Mouse (Mus musculus) 3134 (cell line): ENCODE results near the gene Ctdspl.

Source experiments
- DNase-seq: peaks from one replicate; pipeline ENCODE4 v3.0.0-alpha.2; 2011; ENCODE audit warnings: low spot score; ENCODE audit not compliant: insufficient read length; ENCODE audit errors: extremely low read depth

The Ctdspl gene

DNA sequence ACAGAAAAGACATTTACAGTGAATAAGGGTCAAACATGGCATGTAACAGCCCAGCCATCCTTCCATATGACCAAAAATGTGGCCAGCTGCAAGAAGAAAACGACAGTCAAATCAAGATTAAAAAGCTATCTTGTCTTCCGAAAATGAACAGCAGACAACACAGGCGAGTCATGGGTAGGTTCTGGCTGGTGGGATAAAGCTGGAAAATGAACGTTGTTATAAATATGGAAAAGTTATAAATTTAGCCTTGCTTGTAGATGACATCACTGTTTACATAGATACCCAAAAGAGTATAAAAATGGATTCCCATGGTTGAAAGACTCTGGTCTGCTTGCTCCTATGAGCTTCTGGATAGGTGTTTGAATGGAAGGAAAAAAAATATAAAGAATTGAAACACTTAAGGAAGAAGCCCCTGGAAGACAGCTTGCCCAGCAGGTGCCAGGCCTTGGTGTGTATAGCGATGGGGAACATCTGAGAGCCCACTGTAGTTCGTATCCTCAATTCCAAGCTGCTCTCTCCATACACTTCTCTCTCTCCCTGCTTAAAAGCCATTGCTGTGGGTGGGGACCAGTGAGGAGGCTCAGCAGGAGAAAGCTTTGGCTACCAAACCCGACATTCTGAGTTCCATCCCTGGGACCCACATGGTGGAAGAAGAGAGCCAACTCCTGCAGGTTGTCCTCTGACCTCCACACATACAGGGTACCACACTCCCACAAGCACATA is 90.7 kb downstream of the Ctdspl start:
- DNase-seq = no peak

GRCm38 (mm10) chr9:119021731-119022130 is 95.5 kb downstream of the Ctdspl start:
- no peak for DNase-seq

- no peak for DNase-seq
Measured at GRCm38 (mm10) chr9:119025263-119025662, 99.0 kb downstream of the Ctdspl start.

DNA sequence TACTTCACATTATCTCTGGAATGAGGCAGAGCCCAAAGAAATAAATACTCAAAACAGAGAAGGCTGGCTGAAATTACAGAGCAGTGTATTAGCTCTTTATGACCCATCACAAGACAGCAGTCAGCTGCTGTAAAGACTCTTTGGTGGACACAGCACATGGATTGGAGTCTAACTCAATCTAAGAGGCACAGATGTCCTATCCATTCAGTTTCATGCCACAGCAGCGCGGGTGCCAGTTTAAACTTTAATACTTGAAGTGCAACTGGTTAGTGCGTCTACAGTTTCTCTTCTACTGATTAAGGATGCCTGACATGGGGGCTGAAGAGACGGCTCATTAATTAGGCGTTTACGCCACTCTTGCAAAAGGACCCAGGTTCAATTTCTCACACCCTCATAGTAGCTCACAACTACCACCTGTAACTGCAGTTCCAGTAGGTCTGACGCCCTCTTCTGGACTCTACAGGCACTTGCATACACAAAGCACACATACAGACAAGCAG is 99.6 kb downstream of the Ctdspl start:
- DNase-seq = no peak

- DNase-seq = no peak
Measured at GRCm38 (mm10) chr9:119027337-119027736, 101.1 kb downstream of the Ctdspl start.

DNA sequence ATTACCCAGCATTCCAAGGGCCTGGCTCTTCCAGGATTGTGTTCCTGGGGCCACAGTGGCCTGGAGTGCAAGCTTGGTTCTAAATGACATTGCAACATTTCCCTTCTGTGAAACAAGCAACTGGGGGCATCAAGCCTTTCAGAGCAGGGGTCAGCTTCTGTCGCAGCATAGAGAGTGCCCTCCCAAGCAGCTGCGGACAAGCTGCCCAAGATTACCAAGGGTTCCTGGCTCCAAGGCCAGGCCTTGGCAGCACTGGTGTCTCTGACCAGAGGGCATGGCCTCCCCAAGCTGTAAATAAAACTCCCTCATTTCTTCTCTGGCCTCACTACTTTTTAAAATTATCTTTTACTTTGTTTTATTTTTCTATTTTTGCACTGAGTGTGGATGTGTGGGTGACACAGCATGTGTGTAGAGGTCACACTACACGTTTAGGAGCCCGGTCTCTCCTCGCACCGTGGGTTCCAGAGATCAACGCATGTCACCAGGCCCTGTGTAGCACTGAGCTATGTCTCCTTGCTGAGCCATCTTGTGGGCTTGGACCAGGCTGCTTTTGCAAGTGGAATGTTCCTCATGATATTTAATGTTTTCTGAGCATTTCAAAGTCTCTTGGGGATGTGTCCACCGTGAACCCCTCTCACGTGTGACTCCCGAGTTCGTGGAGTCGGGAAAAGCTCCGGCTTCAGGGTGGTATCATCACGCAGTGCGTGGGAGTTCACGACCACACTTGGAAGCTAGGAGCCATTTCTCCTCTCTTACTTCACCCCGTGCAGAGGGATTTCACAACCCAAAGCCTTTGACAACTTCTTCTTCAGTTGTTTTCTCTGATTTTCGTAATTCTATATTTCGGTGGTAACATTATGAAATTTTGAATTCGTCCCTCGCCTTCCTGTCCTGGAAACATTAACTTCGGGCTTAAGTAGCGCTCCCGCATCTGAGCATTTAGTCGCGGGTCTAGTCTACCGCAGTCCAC is 102.3 kb downstream of the Ctdspl start:
- DNase-seq = no peak

DNA sequence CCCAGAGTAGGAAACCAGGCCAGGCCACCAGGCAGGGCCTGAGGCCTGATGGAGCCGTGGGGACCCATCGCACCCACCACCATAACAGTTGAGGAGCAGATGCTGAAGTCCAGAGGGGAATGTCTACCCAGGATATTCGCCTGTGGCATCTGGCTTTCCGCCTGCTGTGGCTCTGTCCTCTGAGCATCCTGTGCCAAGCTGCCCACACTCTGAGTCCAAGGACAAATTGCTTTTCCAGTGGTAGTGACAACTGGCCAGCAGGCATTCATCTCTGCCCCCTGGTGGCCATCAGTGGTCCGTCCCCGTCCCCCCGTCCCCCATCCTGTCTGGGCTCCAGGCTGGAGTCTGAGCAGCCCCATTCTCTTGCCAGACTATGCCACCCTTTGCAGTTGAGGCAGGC is 103.3 kb downstream of the Ctdspl start:
- DNase-seq = peak; percentile 70

GRCm38 (mm10) chr9:119031038-119031437 is 104.8 kb downstream of the Ctdspl start:
- DNase-seq = no peak

GRCm38 (mm10) chr9:119031772-119032171 is 105.5 kb downstream of the Ctdspl start:
- no peak for DNase-seq

DNA sequence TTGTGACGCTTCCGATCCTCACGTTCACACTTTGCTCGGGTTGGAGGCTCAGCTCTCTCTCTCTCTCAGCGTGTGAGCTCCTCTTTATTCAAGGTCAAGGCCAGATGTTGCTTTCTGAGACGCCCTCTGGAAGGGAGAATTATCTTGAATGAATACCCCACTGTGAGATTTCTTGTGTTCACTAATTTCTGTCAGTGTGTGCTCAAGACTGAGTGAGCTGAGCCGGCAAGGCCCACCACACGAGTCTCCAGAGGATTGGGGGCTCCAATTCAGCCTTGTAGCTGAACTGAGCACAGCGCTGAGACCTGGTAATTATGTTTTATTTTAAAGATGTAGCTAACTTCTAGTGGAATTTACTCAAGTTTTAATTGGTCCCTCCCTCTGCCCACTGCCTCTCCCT is 106.3 kb downstream of the Ctdspl start:
- DNase-seq = no peak

- no peak for DNase-seq
Measured at GRCm38 (mm10) chr9:119033111-119033921, 107.1 kb downstream of the Ctdspl start.

DNA sequence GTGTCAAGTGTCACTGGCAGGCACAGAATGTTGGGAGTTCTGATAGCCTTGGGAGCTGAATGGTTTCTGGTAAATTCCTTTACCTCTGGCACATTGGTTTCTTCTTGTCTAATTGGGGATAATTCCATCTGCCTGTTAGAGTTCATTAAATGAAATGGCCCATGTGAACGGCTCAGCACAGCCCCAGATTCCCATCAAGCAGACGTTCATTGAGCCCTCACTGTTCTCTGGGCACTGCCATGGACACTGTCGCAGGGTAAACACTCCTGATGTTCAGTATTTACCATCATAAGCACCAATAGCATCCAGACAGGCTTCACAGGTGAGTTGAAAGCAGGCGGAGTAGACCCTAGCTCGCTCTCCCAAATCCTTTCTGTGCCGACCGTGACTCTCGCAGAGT is 107.8 kb downstream of the Ctdspl start:
- DNase-seq = no peak

DNA sequence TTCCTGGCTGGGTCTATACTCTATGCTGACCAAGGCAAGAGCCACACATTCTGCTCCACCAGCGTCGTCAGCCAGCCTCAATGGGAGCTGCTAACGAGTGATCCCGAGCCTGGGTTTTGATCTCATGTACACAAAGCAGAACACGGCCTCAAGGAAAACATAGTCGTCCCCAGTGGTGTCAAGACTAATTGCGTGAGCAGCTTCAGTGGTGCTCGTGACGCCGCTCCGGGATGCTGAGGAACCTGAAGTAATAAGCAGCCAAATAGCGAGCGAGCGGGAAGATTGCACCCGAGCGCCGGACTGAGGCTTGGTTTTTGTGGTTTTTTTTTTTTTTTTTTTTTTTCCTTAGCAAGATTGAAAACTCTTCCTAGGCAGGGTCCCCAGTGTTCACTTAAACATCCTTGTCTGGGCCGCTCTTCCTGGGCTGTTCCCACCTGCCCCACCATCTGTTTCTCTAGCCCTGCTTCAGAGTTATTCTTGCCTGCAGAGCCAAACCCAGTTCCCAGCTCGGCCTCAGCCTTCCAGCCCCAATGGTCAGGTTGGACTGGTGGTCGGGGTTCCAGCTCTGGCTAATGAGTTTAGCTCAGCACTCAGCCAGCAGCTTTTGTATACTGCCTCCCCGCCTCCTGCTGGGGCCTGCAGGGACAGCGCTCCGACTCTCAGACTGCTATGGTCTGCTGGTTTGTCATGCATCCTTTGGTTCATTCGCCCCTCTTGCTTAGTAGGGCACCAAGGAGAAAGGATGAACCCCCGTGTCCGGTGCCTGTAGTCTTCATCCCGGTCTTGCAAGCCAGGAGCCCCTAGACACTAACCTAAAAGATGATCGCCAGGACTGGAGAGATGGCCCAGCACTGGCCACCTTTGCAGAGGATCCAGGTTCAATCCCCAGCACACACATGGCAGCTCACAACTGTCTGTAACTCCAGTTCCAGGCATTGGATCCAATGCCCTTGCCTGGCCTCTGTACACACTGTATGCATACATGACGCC is 108.7 kb downstream of the Ctdspl start:
- no peak for DNase-seq

- peak; percentile 93 for DNase-seq
Measured at GRCm38 (mm10) chr9:119035836-119036235, 109.6 kb downstream of the Ctdspl start.

DNA sequence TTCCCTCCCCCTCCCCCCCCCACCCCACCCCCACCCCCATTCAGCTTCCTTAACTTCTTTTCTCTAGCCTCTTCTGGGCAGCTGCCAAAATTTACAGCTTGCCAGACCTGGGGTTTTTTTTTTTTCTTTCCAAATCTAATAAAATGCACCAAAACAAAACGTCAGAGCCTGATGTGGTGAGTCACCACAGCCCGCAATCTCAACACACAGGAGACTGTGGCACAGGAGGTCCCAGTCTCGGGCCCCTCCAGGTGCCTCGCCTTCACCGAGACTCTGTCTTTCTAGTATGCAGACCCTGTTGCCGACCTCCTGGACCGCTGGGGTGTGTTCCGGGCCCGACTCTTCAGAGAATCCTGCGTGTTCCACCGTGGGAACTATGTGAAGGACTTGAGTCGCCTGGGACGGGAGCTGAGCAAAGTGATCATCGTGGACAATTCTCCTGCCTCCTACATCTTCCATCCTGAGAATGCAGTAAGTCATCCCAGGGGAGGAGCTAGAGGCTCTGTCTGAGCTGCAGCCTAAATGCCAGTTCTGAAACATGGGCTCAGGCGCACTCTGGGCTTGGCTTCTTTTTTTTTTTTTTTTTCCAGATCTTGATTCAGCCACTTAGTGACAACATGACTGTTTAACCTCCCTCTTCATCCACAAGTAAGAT is 111.0 kb downstream of the Ctdspl start:
- DNase-seq = peak; percentile 75

- no peak for DNase-seq
Measured at GRCm38 (mm10) chr9:119038574-119038973, 112.3 kb downstream of the Ctdspl start.

DNA sequence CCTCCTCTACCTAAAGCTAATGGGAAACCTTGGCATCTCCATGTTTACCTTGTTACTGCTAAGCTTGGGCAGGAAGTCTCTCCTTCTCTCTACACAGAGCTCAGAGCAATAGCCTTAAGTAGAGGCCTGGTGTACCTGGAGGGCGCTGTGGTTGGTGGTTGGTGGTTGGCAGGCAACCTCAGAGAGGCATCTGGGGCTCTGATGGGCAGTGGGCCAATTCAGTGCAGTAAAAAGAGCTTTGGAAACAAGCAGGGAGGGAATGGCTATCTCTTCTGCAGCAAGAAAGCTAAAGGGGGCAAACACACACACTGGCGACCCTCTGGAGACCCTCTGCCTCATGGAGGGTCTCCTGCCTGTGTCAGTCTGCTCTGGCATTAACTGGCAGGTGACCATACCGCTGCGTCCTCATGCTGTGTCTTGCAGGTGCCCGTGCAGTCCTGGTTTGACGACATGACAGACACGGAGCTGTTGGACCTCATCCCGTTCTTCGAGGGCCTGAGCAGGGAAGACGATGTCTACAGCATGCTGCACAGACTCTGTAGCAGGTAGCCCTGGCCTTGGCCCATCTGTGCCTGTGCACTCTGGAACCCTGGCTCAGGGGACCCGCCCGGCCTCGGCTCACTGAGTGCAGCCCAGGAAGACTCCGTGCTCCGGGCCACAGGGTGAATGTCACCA is 114.0 kb downstream of the Ctdspl start:
- no peak for DNase-seq

- no peak for DNase-seq
Measured at GRCm38 (mm10) chr9:119048182-119048903, 122.1 kb downstream of the Ctdspl start.
